Mouse (Mus musculus) stomach, postnatal 0 days (tissue): ENCODE data around the gene Zfp697.
"Not testable (repeated sequence)": the region's sequence is repeated elsewhere in the genome, so short reads cannot be mapped to it uniquely, and the experiment has no call there.

Source experiments
- CTCF ChIP-seq: IDR thresholded peaks from 2 replicates; pipeline ENCODE4 v1.5.1; 2016; ENCODE audit warnings: antibody characterized with exemption, low read depth, mild to moderate bottlenecking, moderate library complexity
- EP300 ChIP-seq: optimal IDR thresholded peaks from 2 replicates; pipeline ENCODE3; 2016; ENCODE audit warnings: antibody characterized with exemption

DNA sequence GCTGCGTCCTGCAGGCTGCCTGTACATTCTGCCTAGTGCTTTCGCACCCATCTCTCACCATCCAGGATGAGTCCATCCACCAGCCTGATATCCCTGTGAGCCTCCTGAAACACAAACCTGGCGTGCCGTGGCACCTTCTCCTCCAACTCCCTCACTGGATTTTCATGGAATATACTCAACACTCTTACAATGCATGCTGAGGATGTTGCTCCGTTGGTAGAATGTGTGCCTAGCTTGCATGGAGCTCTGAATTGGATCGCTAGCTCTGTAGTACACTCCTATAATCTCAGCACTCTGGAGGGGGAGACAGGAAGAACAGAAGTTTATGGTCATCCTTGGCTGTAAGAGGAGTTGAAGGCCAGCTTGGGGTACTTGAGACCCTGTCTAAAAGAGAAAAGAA is 23.6 kb downstream of the Zfp697 start:
- TF ChIP-seq CTCF, EP300: not testable (repeated sequence)
